Mouse (Mus musculus) adrenal gland, postnatal 36 days (tissue): ENCODE data around the gene Fam102a. TPM values are rescaled to one million over a fixed set of nuclear protein-coding genes. Genes with fewer than 3 reads are reported as not detected.

Experiments used
- DNase-seq, 2 experiments: peaks; one replicate each; pipeline ENCODE4 v3.0.0; 2021; ENCODE audit warnings: mixed read lengths in 1 of 2
- total RNA-seq, 2 experiments: library from RNA; stranded (reverse); gene quantifications; 2 replicates each; pipeline ENCODE4 v1.2.3; 2021

Gene Fam102a
- total RNA-seq, 2 experiments from 2014 or later = 21.5 to 34.8 TPM

DNA sequence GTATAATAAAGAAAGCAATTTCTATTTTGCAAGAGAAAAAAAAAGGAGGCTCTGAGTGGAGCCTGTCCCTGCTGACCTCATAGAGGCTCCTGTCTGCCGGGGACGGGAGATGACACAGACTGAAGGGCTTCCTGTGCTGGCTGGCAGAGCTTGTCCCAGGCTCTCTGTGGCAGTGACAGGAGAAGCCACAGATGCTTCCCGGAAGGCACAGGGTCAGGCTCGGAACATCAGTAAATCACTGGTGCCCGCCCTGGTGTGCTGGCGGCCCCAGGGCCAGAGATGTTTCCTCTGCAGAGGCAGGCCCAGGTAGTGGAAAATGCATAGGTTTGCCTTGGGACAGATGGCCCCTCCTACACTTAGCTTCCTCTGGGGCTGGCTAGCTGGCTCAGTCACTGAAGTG lies 20.8 kb upstream of the Fam102a start:
- DNase-seq = peak; percentile 82

DNA sequence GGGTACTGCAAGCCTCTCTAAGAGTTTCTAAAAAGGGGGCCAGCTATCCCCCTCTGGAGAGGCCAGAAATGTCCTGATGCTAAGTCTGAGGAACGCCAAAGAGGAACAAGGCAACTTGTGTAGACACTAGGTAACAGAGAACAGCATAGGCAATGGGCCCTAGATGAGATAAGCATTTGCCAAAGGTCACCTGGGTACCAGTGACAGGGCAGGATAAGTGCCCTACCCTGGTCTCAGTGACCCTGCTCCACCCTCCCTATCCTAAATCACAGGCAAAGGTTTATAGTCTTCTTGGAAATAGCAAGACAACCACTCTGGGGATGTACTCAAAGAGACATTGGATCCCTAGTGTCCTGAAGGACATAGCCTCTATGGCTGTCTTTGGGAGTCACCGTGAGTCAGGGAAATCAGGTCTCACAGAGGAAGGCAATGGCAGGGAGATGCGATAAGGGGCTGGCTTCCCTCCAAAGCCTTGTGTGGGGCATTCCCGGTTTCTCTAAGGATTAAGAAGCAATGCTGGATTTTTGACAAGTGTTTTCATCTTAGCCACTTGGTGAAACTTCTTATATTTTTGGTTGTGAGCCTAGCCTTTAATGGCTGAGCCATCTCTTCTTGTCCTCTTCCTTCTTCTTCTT lies 17.8 kb upstream of the Fam102a start:
- DNase-seq = peak; percentile 75 to 83

DNA sequence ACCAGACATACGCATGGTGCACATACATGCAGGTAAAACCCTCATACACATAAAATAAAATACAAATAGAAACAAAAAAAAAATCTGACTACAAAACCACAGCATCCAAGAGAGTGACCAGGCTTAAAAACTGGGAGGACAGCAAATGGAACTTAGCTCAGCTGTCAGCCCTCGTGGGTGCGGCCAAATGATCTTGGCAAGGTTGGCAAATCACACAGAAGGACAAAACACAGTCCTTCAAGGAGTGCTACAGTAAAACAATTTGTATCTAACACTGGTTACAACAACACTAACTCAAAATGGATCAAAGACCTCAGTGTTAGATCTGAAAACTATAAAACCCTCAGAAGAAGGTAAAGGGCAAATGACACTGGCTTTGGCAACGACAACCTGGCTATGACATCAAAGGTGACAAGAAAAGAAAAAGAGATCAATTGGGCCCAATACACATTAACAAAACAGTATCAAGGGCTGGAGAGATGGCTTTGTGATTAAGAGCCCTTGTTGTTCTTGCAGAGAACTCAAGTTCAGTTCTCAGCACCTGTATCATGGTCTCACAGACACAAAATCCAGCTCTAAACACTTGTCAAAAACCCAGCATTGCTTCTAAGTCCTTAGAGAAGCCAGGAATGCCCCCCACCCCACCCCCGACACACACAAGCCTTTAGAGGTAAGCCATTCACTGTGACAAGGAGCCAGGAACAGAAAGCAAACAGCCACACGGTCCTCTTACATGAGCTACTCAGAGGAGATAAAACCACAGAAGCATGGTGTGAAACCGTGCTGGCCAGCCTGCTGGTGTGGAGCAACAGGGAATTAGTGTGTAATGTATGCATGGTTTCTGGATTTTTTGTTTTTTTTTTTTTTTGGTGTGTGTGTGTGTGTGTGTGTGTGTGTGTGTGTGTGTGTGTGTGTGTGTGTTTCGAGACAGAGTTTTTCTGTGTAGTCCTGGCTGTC lies 14.8 kb upstream of the Fam102a start:
- DNase-seq = no peak

DNA sequence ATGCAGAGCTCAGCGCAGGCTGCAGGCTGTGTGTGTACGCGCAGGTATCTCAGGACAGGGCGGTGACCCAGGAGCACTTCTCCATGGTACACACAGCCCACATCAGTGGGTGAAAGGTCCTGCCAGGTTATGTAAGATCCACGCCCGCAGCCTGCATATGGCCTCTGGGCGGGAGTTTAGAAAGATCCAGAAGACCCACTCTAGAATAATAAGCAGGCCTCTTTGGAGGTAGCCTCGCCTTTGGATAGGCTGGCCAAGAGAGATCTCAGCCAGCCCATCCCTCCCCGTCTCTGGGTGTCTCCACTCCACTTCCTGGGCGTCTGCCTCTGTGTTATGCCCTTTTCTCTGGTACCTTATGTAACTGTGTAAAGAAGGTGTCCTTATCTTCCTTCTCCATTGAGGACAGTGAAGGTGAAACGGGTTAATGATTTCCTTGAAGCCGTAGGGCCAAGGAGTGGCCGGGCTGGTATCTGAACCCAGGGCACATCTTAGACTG lies 10.5 kb upstream of the Fam102a start:
- DNase-seq = no peak

DNA sequence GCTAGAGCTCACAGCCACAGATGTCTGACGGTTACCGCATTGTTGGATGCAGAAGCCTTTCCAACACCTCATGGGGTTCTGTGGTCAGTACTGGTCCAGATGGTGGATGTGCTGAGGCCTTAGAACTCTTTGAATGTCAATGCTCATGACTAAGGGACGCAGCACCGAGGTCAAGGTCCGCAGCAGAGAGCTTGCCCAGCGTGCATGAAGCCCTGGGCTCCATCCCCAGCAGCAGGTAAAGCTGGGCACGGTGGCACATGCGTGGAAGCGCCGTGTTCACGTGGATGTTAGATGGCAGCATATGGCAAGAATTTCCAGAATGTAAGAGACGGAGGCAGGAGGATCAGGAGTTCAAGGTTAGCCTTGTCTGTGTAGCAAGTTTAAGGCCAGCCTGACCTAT lies 9.3 kb upstream of the Fam102a start:
- peak; percentile 55 to 73 for DNase-seq

DNA sequence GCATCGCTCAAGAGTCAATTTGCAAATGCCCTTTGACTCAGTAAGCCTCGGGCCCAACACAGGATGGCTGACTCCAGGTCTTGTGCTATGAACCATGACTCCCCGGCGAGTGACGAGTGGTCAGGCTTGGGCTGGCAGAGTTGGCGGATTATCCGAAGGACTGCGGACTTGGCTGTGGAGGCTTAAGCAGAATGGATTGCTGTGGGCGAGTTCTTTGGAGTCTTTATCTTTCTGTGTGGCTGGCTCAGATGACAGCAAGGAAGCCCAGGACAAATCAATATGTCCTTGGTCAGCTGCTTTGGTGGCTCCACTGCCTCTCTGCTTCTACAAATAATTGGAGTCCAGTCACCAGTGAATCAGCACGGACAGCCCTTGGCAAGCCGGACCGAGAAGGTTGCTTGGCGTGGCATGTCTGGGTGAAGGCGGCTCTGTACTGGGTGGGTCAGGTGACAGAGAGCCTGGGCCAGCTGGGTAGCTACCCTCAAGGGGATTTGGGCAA lies 7.6 kb upstream of the Fam102a start:
- peak; percentile 79 to 85 for DNase-seq

DNA sequence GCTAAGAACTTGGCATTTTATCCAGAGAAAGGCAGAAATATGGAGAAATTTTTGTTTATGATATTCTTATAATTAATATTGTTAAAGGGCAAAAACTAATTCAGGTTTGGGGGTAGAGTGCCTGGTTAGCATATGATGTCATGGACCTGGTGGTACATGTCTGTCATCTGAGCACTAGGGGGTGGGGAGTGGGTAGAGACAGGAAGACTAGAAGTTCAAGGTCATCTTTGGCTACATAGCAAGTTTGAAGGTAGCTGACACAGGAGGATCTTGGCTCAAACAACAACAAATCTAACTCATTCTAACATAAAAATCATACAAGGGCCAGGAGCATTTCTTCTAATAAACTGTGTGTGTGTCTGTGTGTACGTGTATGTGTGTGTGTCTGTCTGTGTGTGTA lies 6.8 kb upstream of the Fam102a start:
- no peak for DNase-seq

DNA sequence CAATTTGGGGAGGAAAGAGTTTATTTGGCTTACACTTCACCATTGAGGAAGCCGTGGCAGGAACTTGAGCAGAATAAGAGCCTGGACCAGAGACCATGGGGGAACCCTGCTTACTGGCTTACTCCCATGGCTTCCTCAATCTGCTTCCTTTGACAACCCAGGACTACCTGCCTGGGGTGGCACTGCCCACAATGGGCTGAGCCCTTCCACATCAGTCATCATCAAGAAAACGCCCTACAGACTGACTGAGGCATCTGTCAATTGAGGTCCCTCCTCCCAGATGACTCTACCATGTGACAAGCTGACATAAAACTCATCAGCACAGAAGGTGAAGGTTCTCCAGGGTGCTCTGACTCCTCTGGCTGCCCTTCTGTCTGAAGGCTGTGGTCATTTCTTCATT lies 4.7 kb upstream of the Fam102a start:
- peak in 1 of 2 experiments; percentile 40 for DNase-seq

DNA sequence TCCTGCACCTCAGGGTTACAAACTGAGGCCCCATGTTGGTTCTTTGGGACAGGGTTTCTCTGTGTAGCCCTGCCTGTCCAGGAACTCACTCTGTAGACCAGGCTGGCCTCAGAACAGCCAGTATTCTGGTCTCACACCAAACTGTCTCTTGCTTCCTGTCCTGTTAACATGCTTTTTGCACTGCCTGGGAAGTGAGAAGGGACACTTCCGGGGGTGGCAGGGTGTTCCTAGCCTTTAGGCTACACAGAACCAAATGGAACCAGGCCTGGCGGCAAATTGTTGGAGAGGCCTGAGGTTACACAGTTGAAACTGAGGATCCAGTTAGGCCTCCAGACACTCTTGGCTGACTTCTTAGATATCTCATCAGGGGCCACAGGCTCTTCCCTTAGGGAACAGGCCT lies 2.0 kb upstream of the Fam102a start:
- no peak for DNase-seq

DNA sequence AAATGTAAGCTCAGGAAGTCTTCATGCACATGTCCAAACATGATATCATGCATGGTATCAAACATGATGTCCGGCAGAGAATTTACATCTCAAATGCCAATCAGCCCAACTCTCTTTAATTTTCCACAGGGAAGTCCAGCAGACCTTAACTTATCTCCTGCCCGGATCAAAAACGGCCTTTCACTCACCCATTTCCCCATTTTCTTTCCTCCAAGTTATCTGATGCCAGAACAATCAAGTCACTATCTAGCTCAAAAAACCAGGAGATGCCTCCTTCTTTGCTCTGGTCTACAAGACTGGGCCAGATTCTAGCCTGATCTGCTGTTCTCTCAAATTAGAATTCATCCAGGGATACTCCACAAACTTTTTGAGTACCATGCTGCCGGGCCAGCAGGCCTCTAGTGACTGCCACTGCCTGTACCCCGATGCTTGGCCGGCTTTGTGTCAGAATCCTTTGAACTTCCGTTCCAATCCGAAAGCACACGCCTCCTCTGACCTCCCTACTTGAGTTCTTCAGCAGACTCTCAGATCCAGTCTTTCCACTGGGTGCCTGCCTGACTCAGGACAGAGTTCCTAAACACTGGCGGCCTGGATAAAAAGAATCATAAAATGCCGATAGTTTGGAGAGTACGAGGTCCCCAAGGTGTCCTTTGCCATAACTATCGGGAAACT lies 935 bp upstream of the Fam102a start:
- DNase-seq = peak; percentile 72 to 74

DNA sequence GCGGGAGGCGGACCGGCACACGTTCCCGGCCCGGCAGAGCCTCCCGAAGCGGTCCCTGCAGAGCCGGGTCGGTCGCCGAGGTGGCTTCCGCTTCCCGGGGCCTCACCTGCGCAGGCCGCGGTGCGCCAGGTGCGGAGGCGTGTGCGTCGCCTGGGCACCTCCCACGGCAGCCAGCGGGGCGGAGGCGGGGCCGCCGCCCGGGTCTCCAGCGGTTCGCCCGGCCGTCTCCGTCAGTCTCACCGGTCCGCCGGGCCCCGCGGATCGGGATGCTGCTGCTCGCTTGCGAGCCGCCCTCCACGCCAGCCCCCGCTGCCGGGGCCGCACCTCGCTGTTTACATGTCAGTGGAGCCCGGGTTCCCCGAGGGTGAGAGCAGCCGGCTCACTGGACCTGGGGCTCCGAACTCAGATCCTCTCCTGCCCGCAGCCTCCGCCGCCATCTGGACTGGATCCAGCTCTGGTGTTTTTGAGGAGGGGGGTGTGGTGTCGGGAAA lies 414 bp downstream of the Fam102a start:
- peak; percentile 67 to 76 for DNase-seq

DNA sequence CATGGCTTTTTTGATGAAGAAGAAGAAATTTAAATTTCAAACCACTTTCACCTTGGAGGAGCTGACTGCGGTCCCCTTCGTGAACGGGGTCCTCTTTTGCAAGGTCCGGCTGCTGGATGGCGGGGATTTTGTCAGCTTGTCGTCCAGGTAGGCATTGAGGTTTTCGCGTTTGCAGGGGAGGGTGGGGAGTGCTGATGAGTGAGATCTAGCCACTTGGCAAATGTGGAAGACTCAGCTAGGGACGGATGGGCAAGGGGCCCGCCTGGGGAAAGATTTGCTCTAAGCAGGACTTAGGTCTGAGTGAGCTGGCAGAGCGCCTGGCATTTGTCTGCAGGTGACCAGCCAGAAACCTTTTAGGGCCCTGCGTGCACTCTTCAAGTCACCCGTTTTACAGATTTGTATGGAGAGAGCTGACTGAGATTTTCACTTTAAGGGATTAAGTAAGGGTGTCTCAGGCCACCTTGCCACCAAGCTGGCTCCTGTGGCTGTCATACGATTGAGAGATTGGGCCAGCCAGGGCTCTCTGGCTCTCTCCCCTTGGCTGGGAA lies 1.0 kb downstream of the Fam102a start:
- peak; percentile 35 to 56 for DNase-seq

DNA sequence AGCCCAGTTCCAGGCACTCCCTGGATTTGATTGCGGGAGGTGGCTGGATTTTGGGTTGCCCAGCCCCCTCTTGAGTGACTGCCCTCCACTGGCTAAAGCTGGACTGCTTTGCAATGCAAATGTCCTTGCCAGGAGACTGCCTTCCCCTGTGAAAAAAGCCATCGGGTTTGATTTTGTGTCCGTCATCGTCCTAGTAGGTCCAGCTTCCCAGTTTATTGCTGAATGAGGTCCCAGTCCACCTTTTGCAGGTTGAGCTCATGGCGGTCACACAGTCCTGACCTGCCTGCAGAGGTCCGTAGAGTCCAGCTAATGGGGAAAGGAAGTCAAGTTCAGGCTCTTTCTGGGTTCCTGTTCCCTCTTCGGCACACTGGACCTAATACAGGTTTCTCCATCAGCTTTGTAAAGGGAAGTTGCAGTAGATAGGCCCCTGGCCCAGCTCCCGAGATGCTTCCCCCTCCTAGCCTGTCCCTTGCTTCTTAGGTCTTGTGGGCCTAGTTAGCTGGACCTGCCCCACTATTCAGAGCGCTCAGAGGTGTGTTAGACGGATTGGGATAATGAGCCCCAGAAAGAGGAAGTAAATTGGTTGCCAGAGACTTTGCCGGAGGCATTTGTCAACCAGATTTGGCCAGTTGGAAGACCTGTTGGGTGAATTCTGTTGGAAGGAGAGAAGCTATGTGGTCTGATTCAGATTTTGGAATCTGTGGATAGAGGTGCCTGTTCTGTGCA lies 1.7 kb downstream of the Fam102a start:
- peak; percentile 66 to 73 for DNase-seq

DNA sequence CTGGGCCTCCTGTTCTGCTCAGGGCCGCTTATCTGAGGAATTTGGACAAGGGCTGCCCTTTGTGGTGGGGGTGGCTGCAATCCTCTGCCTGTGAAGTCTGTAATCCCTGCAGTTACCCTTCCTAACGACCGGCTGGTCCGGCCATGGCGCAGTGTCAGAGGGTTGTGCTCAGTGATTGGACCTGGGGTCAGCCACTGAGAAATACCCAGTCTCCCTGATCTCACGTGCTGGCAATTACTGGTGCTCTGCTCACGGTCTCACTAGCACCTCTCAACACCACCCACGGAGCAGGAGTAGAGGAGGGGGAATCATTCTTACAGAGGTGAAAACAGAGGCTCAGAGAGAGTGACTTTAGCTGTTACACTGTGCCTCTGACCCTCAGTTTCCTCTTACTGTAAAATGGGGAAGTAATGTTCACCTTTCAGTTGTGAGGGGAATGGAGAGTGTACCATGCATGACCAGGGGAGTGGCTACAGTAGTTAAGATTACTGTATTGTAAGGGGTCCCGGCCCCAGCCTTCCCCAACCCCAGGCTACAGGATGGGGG lies 2.3 kb downstream of the Fam102a start:
- DNase-seq = peak; percentile 30 to 57

DNA sequence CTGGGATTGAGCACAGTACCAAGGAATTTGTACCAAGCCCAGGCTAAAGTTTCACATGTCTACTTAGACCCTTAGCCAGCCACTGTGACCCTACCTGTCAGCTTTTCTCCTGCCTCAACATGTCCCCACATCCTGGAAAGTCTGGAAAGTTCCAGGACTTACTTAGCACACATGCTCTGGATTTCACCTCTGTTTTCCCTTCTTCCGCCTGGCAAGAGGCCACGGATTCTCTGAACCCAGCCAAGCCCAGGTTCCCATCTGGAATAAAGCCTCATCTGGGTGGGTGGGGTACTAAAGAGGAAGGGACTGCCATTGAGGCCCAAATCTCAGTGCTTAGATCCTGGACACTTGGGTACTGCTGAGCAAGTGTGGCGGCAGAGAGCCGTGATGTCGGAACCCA lies 2.8 kb downstream of the Fam102a start:
- no peak for DNase-seq

DNA sequence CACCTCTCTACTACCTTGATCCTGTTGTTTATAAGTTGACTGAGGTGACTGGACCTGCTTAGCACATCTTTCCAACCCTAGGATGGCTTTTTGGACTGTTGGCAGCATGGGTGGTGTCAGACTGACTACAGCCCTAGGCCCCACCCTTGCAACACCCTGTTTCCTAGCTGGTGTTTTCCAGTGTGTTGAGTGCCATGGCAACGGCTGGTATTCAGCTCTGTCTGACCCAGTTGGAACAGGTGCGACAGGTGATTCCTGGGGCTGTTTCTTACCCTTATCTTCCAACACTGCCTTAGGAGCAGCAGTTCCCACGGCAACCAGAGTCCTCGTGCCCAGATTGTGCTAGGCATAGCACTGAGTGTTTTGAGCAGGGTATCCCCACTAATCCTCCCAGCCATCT lies 3.3 kb downstream of the Fam102a start:
- DNase-seq = no peak

DNA sequence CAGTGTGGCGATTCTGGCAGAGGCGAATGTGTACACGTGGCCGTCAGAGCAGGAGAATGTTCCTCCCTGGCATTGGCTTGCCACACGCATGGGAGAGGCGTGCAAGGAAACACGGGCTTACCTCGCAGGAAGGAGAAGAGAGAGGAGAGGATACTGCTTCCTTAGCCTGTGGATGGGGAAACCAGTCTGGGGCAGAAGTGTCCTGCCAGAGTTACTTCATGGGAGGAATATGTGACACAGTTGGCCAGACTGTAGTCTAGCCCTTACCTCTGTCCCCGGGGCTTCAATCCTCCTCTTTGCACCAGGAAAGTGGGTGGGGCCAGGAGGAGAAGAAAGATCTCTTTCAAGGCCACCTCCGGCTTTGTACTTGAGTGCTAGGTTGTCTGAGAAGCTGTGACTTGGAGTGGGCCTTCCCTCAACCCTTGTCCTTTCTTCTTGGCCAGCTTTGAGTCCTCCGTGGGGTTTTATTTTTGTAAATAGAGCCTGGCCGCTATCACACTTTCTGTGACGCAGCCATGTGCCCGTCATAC lies 4.4 kb downstream of the Fam102a start:
- DNase-seq = no peak

DNA sequence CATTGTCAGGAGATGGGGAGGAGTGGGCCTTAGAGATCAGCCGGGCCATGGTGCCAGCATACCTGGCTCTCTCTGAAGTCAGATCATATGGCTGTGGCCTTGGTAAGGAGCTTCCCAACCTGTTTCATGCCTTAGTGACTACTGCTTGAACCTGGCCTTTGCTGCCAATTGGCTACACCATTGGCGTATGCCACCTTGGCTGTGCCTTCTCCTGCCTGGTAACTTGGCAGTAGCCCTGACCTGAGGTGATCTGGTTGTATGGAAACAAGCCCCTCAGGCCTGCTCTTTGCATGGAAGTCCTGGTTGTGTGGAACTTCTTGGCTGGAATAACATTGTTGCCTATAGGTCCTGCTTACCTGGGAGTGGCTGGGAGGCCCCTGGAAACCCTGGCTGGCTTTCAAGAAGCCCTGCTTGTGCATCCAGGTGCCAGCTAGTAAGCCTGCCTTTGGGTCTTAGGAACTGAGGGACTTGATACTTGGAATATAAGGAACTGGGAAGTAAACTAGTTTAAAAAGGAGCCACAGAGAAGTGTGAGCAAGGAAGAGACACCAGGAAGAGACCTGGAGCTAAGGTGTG lies 6.3 kb downstream of the Fam102a start:
- DNase-seq = no peak

DNA sequence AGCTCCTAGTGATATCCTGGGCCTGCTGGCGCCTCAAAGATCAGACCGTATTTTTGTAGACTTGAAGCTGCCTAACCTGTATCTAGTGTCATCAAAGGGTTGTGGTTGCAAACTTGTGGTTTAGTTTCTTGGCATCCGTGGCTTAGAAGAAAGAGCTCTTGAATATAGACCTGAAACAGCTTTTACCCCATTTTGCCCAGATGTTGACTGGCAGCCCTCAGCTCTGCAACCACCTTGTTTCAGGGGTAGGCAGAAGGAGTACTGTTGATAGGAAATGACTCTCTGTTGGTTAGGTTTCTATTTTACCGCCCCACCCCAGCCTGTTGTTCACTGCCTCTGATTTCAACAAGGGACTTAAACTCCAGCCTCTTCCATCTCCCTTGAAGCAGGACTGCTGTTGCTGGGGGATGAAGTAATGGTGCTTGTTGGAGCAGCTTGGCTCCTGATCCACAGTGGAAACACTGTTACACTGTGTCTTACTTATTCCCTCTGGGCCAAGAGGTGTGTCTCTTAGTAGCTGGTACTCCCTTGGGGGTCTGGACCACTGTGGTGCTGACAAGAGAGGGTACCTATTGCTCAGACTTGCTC lies 6.9 kb downstream of the Fam102a start:
- no peak for DNase-seq

DNA sequence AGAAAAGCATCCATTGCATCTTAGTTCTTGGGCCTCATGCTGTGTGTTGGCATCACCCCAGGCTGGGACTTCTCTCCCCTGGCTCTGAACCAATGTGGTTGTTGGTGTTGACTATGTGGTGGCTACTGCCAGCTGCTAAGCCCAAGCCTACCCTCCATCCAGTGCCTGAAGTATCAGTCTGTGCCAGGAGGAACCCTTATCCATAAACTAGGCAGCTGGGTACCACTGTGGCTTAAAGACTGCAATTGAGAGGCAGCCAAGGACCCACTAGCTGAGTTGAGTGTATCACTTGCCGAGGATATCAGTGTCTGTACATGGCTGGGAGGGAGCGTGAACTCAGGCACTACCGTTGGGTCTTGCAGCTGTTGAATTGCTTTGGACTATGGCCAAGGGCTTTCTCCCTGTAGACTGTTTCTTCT lies 7.9 kb downstream of the Fam102a start:
- DNase-seq = no peak
